Mouse (Mus musculus) megakaryocyte, embryonic 14.5 days (primary cell): ENCODE results near the gene Abhd6. TPM values are rescaled to one million over a fixed set of nuclear protein-coding genes. Genes with fewer than 3 reads are reported as not detected.
A peak's percentile ranks its signal among the peaks of the same experiment; 100 is the strongest.
"Not testable (repeated sequence)": the region's sequence is repeated elsewhere in the genome, so short reads cannot be mapped to it uniquely, and the experiment has no call there.

ENCODE experiments used
- H3K27me3 ChIP-seq: replicated peaks from 2 replicates; pipeline ENCODE3; 2012; ENCODE audit warnings: inconsistent platforms
- H3K36me3 ChIP-seq: replicated peaks from 2 replicates; pipeline ENCODE3; 2012; ENCODE audit warnings: low read length, inconsistent platforms, mixed read lengths
- H3K4me1 ChIP-seq: 2 replicates; pipeline ENCODE4 v1.6.1; 2012; ENCODE audit warnings: inconsistent platforms
- H3K4me3 ChIP-seq: replicated peaks from 2 replicates; pipeline ENCODE3; 2012; ENCODE audit warnings: moderate library complexity, mild to moderate bottlenecking, inconsistent platforms
- H3K9me3 ChIP-seq: 2 replicates; pipeline ENCODE4 v1.6.1; 2012; ENCODE audit warnings: inconsistent platforms
- FLI1 ChIP-seq: IDR thresholded peaks from 2 replicates; pipeline ENCODE4 v1.6.1; 2012; ENCODE audit warnings: low read length, inconsistent platforms, mixed read lengths
- GATA1 ChIP-seq: IDR thresholded peaks from 3 replicates; pipeline ENCODE4 v1.6.1; 2012; ENCODE audit warnings: mixed read lengths, low read length, inconsistent platforms, borderline replicate concordance
- polyA plus RNA-seq: library from polyadenylated mRNA; stranded (reverse); fragments of >175 nt; gene quantifications from 2 replicates; pipeline ENCODE4 v1.2.3, GENCODE M21; 2012; ENCODE audit warnings: low replicate concordance; ENCODE audit not compliant: insufficient read depth

Gene Abhd6
- polyA plus RNA-seq, 1 experiment, result not detected

DNA sequence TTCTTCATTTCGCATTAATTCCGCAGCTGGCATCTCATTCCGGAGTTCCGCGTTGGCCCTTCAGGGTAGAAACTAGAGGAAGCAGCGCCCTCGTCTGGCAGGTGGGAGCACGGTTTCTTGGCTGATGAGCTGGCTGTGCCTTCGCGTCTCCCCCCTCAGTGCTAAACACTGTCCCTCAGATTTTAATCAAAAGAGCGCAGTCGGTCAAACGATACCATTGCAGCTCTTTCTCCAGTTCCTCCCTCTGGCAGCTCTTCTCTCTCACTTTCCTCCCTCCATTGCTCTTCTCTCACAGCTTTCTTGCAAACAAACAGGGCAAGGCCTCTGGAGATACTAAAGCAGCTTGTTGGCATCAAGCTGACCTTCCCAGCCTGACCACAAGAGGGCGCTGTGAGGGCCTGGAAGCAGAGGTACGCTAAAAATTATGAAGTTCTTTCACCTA is 5.4 kb upstream of the Abhd6 start:
- H3K27me3 ChIP-seq, result peaks cover 33% of the 10 kb centered on the region
- peaks cover 47% of the 10 kb centered on the region for H3K4me1 ChIP-seq
- H3K36me3 ChIP-seq, result no peaks in the 10 kb centered on the region
- TF ChIP-seq FLI1, result no peak
- no peak for TF ChIP-seq GATA1
- peak overlapping the region; percentile 89 for H3K4me3 ChIP-seq
- H3K9me3 ChIP-seq, result no peaks in the 10 kb centered on the region

DNA sequence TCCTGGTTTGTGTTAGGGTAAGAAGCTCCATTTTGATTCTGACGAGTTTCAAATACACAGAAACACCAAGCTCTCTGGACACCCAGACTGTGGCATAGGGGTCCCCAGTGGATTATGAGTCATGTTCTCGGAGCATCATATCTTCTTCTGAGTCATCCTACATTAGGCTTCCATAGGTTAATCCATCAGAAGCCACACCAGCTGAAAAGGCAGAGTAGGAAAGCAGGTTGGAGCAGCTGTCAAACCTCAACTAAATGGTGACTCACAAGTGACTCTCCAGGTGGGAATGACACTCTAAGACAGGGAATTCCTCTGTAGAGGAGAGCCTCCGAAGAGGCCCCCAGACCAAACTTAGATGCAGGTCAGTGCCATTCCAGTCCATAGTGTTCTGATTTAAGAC is 3.7 kb upstream of the Abhd6 start:
- Histone ChIP-seq H3K36me3 (no peaks in the 10 kb centered on the region), H3K4me3 (no peak overlapping the region), H3K9me3 (no peaks in the 10 kb centered on the region), H3K27me3 (peaks cover 48% of the 10 kb centered on the region), H3K4me1 (peaks cover 50% of the 10 kb centered on the region)
- no peak for TF ChIP-seq GATA1
- TF ChIP-seq FLI1, result no peak

DNA sequence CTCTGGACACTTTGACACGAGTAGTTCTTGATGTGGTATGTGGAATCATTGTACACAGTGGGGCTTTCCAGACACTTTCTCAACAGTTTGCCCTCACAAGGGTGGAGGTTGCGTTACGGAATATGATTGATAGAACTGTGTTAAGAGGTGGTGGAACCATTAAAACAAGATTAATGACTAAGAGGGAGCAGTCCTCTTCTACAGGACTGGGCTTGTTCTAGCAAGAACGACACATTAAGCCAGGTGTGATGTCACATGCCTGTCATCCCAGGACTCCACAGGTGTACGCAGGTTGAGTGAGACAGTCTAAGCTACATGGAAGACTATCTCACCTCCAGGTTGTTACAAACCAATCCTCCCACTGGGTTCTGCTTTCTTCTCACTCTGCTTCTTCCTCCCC is 3.3 kb upstream of the Abhd6 start:
- H3K9me3 ChIP-seq, result no peaks in the 10 kb centered on the region
- peaks cover 52% of the 10 kb centered on the region for H3K27me3 ChIP-seq
- peaks cover 50% of the 10 kb centered on the region for H3K4me1 ChIP-seq
- no peaks in the 10 kb centered on the region for H3K36me3 ChIP-seq
- TF ChIP-seq GATA1, result no peak
- TF ChIP-seq FLI1, result no peak
- no peak overlapping the region for H3K4me3 ChIP-seq

DNA sequence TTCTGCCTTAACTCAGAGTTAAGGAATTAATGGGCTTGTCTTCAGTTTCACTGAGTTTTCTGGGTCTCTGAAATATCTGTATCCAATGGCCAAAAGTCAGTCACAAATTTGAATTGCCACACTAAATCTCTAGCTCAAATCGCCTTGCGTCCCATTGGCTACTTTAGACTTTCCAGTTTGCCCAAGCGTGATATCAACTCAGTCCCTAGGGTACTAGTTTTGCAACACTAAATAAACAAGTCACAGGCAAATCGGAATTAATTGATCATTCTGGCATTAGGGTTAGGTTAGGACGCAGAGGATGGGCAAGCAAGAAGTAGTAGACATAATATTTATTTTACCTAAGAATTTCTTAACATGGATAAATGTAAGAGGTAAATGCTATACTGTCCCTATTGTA is 2.5 kb upstream of the Abhd6 start:
- TF ChIP-seq FLI1 (no peak), GATA1 (no peak)
- Histone ChIP-seq H3K4me3 (no peak overlapping the region), H3K4me1 (peaks cover 47% of the 10 kb centered on the region), H3K9me3 (no peaks in the 10 kb centered on the region), H3K27me3 (peaks cover 54% of the 10 kb centered on the region), H3K36me3 (no peaks in the 10 kb centered on the region)

DNA sequence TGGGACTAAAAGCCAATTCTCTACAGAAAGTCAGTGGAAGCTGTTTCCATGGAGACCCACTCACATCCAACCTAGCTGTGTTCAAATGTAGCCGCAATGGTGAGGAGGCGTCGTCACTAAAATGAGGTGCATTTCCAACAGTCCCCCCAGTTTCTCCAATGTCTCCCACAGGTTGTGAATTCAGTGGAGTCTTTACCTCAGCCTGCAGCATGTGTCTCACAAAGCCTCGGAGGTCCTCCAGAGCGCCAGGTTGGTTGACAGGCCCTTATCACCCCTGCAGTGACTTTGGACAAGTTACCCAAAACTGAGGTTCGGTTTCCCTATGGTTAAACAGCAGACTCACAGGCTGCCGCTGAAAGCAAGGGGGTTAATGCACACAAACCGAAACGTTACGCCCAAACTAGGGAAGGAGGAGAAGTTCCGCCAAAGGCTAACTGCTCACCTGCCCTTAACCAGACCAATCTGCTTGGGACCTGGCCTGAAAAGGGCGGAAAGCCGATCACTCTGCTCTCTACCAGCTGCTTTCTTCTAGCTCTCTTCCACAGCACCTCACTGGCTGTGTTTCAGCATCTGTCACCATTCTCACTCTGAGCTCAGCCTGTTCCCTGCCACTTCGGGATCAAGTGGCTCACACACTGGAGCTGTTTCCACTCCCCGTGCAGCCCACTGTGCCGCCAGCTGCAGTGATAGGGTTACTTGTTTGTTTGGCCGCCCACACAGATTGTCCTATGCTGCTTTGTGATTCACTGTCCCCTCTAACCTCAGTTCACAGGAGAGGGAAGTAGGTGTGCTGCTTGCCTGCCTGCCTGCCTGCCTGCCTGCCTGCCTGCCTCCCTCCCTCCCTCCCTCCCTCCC is 1.6 kb upstream of the Abhd6 start:
- Histone ChIP-seq H3K27me3 (peaks cover 56% of the 10 kb centered on the region), H3K9me3 (no peaks in the 10 kb centered on the region), H3K4me3 (peak overlapping the region; percentile 67), H3K4me1 (peaks cover 47% of the 10 kb centered on the region), H3K36me3 (no peaks in the 10 kb centered on the region)
- TF ChIP-seq GATA1, result no peak
- no peak for TF ChIP-seq FLI1

DNA sequence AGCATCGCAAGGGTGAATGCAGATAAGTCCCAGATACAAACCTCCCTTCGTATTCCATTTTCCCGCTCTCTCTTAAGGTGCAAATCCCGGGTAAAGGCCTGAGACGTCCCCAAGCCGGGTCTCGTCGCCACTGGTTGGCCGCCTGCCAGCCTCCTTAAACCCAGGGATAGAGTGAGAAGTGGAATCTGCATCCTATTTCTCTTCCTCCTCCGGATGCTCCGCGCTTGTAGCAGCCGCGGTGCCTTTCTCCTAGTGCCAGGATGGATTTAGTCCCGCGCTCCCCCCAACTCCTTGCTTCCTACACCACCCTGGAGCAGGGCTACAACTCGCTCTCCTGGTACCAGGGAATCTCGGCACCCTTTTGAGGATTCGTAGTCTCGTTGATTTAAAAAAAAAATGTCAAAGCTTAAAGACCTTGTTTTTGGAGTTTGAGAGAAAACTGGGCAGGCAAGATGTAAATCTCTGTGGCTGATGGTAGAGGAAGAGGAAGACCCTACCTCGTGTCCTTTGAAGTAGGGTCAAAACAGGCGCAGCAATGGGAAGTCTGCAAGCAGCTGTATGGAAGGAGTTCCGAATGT is 480 bp downstream of the Abhd6 start:
- no peak for TF ChIP-seq GATA1
- no peak for TF ChIP-seq FLI1
- H3K36me3 ChIP-seq, result no peaks in the 10 kb centered on the region

DNA sequence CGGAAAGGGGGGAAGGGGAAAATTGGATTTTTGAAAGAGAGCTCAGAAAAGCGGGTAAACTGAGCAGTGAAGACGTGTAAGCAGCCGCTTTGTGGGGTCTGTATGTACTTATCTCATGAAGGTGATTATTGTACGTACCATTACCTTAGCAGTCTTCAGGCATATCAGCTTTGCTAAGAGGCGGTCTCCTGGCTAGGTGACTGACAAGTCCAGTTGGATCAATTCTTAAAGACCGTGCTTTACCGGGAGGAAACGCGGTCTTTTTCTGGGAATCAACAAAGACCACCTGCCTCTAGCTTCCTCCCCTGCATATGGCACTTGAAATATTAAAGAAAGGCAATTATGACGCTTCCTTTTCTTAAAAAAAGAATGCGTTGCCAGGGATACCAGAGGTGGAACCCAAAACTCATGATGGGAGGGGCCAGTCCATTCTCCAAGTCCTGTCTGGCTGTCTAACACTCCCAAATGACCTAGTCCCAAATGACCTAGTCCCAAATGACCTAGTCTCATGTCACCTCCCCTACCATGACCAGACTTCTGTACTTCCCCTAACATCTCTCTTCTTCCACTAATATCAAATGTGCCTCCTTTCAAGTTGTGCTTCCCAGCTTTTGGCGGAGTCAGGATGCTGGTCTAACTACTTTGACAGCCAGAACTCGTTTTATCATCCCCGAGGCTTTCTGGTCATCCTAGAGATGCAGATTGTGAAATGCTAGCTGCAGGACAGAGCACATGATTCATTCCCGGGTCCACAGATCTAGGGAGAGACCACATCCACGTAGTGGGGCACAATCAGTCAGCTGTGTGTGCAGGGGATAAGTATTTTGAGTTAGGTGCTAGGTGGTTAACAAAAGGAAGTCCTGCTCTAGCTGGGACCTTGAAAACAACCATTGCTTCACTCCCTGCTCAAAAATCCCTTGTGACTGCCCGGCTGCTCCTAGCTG is 1.3 kb downstream of the Abhd6 start:
- Histone ChIP-seq H3K9me3 (no peaks in the 10 kb centered on the region), H3K4me1 (peaks cover 35% of the 10 kb centered on the region), H3K36me3 (no peaks in the 10 kb centered on the region), H3K27me3 (peaks cover 63% of the 10 kb centered on the region), H3K4me3 (no peak overlapping the region)
- TF ChIP-seq GATA1 (no peak), FLI1 (no peak)

More for the DNA sequence above, 480 bp downstream of the Abhd6 start:
- Histone ChIP-seq H3K27me3 (peaks cover 56% of the 10 kb centered on the region), H3K4me3 (peak overlapping the region; percentile 94), H3K4me1 (peaks cover 36% of the 10 kb centered on the region), H3K9me3 (no peaks in the 10 kb centered on the region)

DNA sequence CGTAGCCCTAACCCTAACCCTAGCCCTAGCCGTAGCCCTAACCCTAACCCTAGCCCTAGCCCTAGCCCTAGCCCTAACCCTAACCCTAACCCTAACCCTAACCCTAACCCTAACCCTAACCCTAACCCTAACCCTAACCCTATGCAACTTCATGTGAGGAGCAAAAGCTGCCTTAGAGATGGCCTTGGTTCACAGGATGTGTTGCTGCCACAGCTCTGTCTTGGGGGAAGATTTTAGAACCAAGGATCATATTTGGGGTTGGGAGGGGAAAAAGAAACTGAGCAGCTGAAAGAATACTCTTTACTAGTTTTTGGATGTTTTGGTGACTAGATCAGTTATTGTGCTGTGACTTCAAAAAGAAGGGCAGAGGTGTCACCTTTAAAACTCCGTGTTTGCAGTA is 3.4 kb downstream of the Abhd6 start:
- Histone ChIP-seq H3K27me3 (peaks cover 47% of the 10 kb centered on the region), H3K4me1 (peaks cover 33% of the 10 kb centered on the region)
- H3K4me3 ChIP-seq, H3K9me3 ChIP-seq, H3K36me3 ChIP-seq: not testable (repeated sequence)

DNA sequence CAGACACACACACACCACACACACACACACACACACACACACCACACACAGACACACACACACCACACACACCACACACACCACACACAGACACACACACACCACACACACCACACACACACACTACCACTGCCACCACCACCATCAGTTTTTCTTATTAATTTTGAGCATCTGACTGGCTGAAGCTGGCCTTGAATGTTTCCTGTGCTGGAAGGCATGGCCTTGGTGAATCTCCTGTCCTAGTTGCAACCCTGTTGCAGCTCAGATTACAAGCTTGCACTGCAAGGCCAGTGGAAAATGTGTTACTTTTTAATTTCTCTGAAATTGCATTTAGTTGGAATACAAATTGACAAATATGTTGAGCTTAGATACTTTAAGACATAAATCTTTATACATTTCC is 4.4 kb downstream of the Abhd6 start:
- no peaks in the 10 kb centered on the region for H3K36me3 ChIP-seq
- TF ChIP-seq FLI1, result no peak
- TF ChIP-seq GATA1, result no peak
- no peaks in the 10 kb centered on the region for H3K9me3 ChIP-seq
- H3K27me3 ChIP-seq, result peaks cover 38% of the 10 kb centered on the region
- H3K4me1 ChIP-seq, result peaks cover 24% of the 10 kb centered on the region
- H3K4me3 ChIP-seq, result no peak overlapping the region

DNA sequence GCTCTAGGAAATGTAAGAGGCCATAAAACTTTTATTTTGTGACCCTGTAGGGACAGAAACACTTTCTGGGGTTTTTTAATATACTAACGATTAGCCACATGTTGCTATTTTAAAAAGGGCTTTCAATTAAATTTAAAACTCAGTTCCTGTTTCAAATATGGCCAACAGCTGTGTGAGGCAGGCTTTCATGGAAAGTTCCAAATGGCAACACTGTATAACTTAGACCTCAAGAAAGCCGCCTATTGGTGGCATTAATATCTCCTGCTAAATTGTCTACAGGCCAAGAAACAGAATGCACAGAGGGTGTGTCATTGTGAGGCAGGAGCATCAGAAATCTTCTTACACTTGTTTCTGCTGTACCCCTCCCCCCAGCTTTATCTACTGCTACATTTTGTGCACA is 4.8 kb downstream of the Abhd6 start:
- peaks cover 34% of the 10 kb centered on the region for H3K27me3 ChIP-seq
- peaks cover 20% of the 10 kb centered on the region for H3K4me1 ChIP-seq
- TF ChIP-seq GATA1 (no peak), FLI1 (no peak)
- H3K9me3 ChIP-seq, result no peaks in the 10 kb centered on the region
- no peaks in the 10 kb centered on the region for H3K36me3 ChIP-seq
- no peak overlapping the region for H3K4me3 ChIP-seq
